Mouse (Mus musculus) spleen, adult 2 months (tissue): ENCODE measurements at regions not wholly inside any gene's neighbourhood (a gene's known extent, or its start where the extent isn't known, plus 50 kb on each side); places are given as distances from the start of the nearest gene placed in this dataset.

Experiments used
- CTCF ChIP-seq: fragments of 200-500 bp; IDR thresholded peaks from 2 replicates; pipeline ENCODE4 v1.5.1; 2011; ENCODE audit warnings: mild to moderate bottlenecking, inconsistent platforms; ENCODE audit not compliant: insufficient read depth, insufficient read length, insufficient replicate concordance; ENCODE audit errors: extremely low read depth
- POLR2A ChIP-seq: fragments of 200-500 bp; IDR thresholded peaks from 2 replicates; pipeline ENCODE4 v1.6.1; 2011; ENCODE audit warnings: low read depth, low read length, inconsistent platforms

- no peak for TF ChIP-seq CTCF
- TF ChIP-seq POLR2A, result no peak
Measured at GRCm38 (mm10) chr3:52781521-52781920, 235.5 kb downstream of the Cog6 start.
